Mouse (Mus musculus): Measurements from ENCODE around the gene Kat2a. TPM values are rescaled to one million over a fixed set of nuclear protein-coding genes. Genes with fewer than 3 reads are reported as not detected.
A peak's percentile ranks its signal among the peaks of the same experiment; 100 is the strongest.

Gene Kat2a
- polyA plus RNA-seq, 1 experiment: 16.3 TPM

- 2% methylated on average over 38 of the region's 38 CpGs for WGBS
- TF ChIP-seq CTCF (IDR thresholded peaks at IDR 0.05; ENCODE audit: control insufficient read depth, insufficient read depth, low read length) (peak; percentile 17; the same call in 1 of the 2 replicates), POLR2A (IDR thresholded peaks at IDR 0.05; ENCODE audit: borderline replicate concordance, control insufficient read depth, low read depth, low read length) (peak; percentile 57; the same call in 1 of the 2 replicates)
- Histone ChIP-seq H3K27ac (ENCODE audit: control insufficient read depth, insufficient read depth, low read depth, low read length, poor library complexity) (peak within 1 kb of the TSS; percentile 78), H3K4me3 (replicated peaks; ENCODE audit: control insufficient read depth, low read depth, low read length) (peak within 1 kb of the TSS; percentile 66), H3K4me1 (ENCODE audit: control insufficient read depth, insufficient read depth, low read length) (peaks cover 5% of the 10 kb centered on the region; the same call in 1 of the 2 replicates)
These were observed 1.7 kb upstream of the Kat2a start, which contains the start of gene Hspb9 for GRCm38 (mm10) chr11:100713735-100714533. TSS of gene Hspb9 (plus strand) at chr11:100713850.

- H3K4me3 ChIP-seq (replicated peaks; ENCODE audit: control insufficient read depth, low read depth, low read length): no peak overlapping the region
- peak overlapping the region; percentile 78 for H3K27ac ChIP-seq (ENCODE audit: control insufficient read depth, insufficient read depth, low read depth, low read length, poor library complexity)
- WGBS: 63% methylated on average over 4 of the region's 4 CpGs
- TF ChIP-seq POLR2A (IDR thresholded peaks at IDR 0.05; ENCODE audit: borderline replicate concordance, control insufficient read depth, low read depth, low read length): no peak
- TF ChIP-seq CTCF (IDR thresholded peaks at IDR 0.05; ENCODE audit: control insufficient read depth, insufficient read depth, low read length): no peak
- H3K4me1 ChIP-seq (ENCODE audit: control insufficient read depth, insufficient read depth, low read length): peaks cover 5% of the 10 kb centered on the region; the same call in 1 of the 2 replicates
These were observed 909 bp upstream of the Kat2a start for GRCm38 (mm10) chr11:100713174-100713573.

GRCm38 (mm10) chr11:100710977-100711376 lies 1.3 kb downstream of the Kat2a start:
- Histone ChIP-seq H3K4me3 (replicated peaks; ENCODE audit: control insufficient read depth, low read depth, low read length) (no peak overlapping the region), H3K27ac (ENCODE audit: control insufficient read depth, insufficient read depth, low read depth, low read length, poor library complexity) (no peak overlapping the region), H3K4me1 (ENCODE audit: control insufficient read depth, insufficient read depth, low read length) (peaks cover 5% of the 10 kb centered on the region; the same call in 1 of the 2 replicates)
- WGBS: 83% methylated on average over 4 of the region's 4 CpGs
- TF ChIP-seq POLR2A (IDR thresholded peaks at IDR 0.05; ENCODE audit: borderline replicate concordance, control insufficient read depth, low read depth, low read length) (no peak), CTCF (IDR thresholded peaks at IDR 0.05; ENCODE audit: control insufficient read depth, insufficient read depth, low read length) (no peak)

GRCm38 (mm10) chr11:100710528-100710927 lies 1.7 kb downstream of the Kat2a start:
- H3K4me3 ChIP-seq (replicated peaks; ENCODE audit: control insufficient read depth, low read depth, low read length): no peak overlapping the region
- H3K4me1 ChIP-seq (ENCODE audit: control insufficient read depth, insufficient read depth, low read length): peaks cover 5% of the 10 kb centered on the region; the same call in 1 of the 2 replicates
- H3K27ac ChIP-seq (ENCODE audit: control insufficient read depth, insufficient read depth, low read depth, low read length, poor library complexity): no peak overlapping the region
- 91% methylated on average over 15 of the region's 15 CpGs for WGBS
- TF ChIP-seq POLR2A (IDR thresholded peaks at IDR 0.05; ENCODE audit: borderline replicate concordance, control insufficient read depth, low read depth, low read length) (no peak), CTCF (IDR thresholded peaks at IDR 0.05; ENCODE audit: control insufficient read depth, insufficient read depth, low read length) (no peak)

- Histone ChIP-seq H3K4me1 (ENCODE audit: control insufficient read depth, insufficient read depth, low read length) (peaks cover 5% of the 10 kb centered on the region; the same call in 1 of the 2 replicates), H3K4me3 (replicated peaks; ENCODE audit: control insufficient read depth, low read depth, low read length) (no peak overlapping the region), H3K27ac (ENCODE audit: control insufficient read depth, insufficient read depth, low read depth, low read length, poor library complexity) (no peak overlapping the region)
- 88% methylated on average over 9 of the region's 9 CpGs for WGBS
- TF ChIP-seq POLR2A (IDR thresholded peaks at IDR 0.05; ENCODE audit: borderline replicate concordance, control insufficient read depth, low read depth, low read length): no peak
- TF ChIP-seq CTCF (IDR thresholded peaks at IDR 0.05; ENCODE audit: control insufficient read depth, insufficient read depth, low read length): no peak
These were observed 3.0 kb downstream of the Kat2a start for GRCm38 (mm10) chr11:100709201-100709810.

GRCm38 (mm10) chr11:100705095-100705747 lies 7.0 kb downstream of the Kat2a start:
- Histone ChIP-seq H3K4me3 (replicated peaks; ENCODE audit: control insufficient read depth, low read depth, low read length) (no peak overlapping the region), H3K4me1 (ENCODE audit: control insufficient read depth, insufficient read depth, low read length) (peaks cover 5% of the 10 kb centered on the region; the same call in 1 of the 2 replicates), H3K27ac (ENCODE audit: control insufficient read depth, insufficient read depth, low read depth, low read length, poor library complexity) (no peak overlapping the region)
- no peak for TF ChIP-seq POLR2A (IDR thresholded peaks at IDR 0.05; ENCODE audit: borderline replicate concordance, control insufficient read depth, low read depth, low read length)
- no peak for TF ChIP-seq CTCF (IDR thresholded peaks at IDR 0.05; ENCODE audit: control insufficient read depth, insufficient read depth, low read length)
- WGBS: 94% methylated on average over 23 of the region's 23 CpGs

- peak within 1 kb of the TSS; percentile 71 for H3K27ac ChIP-seq (ENCODE audit: control insufficient read depth, insufficient read depth, low read depth, low read length, poor library complexity)
- H3K4me3 ChIP-seq (replicated peaks; ENCODE audit: control insufficient read depth, low read depth, low read length): peak within 1 kb of the TSS; percentile 87
- H3K4me1 ChIP-seq (ENCODE audit: control insufficient read depth, insufficient read depth, low read length): peaks cover 5% of the 10 kb centered on the region; the same call in 1 of the 2 replicates
- TF ChIP-seq CTCF (IDR thresholded peaks at IDR 0.05; ENCODE audit: control insufficient read depth, insufficient read depth, low read length) (no peak), POLR2A (IDR thresholded peaks at IDR 0.05; ENCODE audit: borderline replicate concordance, control insufficient read depth, low read depth, low read length) (no peak)
- WGBS: 2% methylated on average over 7 of the region's 7 CpGs
These were observed 8.3 kb downstream of the Kat2a start, which contains the start of gene Dhx58 for GRCm38 (mm10) chr11:100703851-100704531. TSS of gene Dhx58 (minus strand) at chr11:100704271.

All from bone marrow, adult 2 months (tissue).